Mouse (Mus musculus) stomach, postnatal 0 days (tissue): ENCODE results near the gene Arhgef3. TPM values are rescaled to one million over a fixed set of nuclear protein-coding genes. Genes with fewer than 3 reads are reported as not detected.

Source experiments
- ATAC-seq: fragments of 200-750 bp; cut with Nextera tagmentation; 2 replicates; pipeline ENCODE4 v1.8.0; 2017; ENCODE audit not compliant: low FRiP score, low TSS enrichment
- DNase-seq: peaks from one replicate; pipeline ENCODE4 v3.0.0-alpha.2; 2016; ENCODE audit warnings: low spot score
- H3K27ac ChIP-seq: fragments of 300-500 bp; sonication (generic); replicated peaks from 2 replicates; pipeline ENCODE4 v1.5.1; 2014; ENCODE audit warnings: mild to moderate bottlenecking, control low read depth
- H3K27me3 ChIP-seq: fragments of 300-500 bp; sonication (generic); 2 replicates; pipeline ENCODE4 v1.6.1; 2014; ENCODE audit warnings: low read length; ENCODE audit not compliant: control insufficient read depth, insufficient read depth
- H3K36me3 ChIP-seq: fragments of 300-500 bp; sonication (generic); 2 replicates; pipeline ENCODE4 v1.6.1; 2014; ENCODE audit warnings: low read length, mixed read lengths; ENCODE audit not compliant: control insufficient read depth, insufficient read depth
- H3K4me1 ChIP-seq: fragments of 300-500 bp; sonication (generic); replicated peaks from 2 replicates; pipeline ENCODE4 v1.6.1; 2014; ENCODE audit warnings: antibody characterized with exemption; ENCODE audit not compliant: control insufficient read depth, insufficient read depth
- H3K4me2 ChIP-seq: fragments of 300-500 bp; sonication (generic); replicated peaks from 2 replicates; pipeline ENCODE4 v1.6.1; 2014; ENCODE audit warnings: low read depth, mild to moderate bottlenecking, control low read depth, moderate library complexity
- H3K4me3 ChIP-seq: fragments of 300-500 bp; sonication (generic); 2 replicates; pipeline ENCODE4 v1.5.1; 2014; ENCODE audit warnings: low read depth, low read length, control low read depth
- H3K9ac ChIP-seq: fragments of 300-500 bp; sonication (generic); 2 replicates; pipeline ENCODE4 v1.6.1; 2014; ENCODE audit warnings: mild to moderate bottlenecking, low read length, control low read depth, mixed read lengths
- H3K9me3 ChIP-seq: fragments of 300-500 bp; sonication (generic); 2 replicates; pipeline ENCODE4 v1.6.1; 2016; ENCODE audit warnings: low read length; ENCODE audit not compliant: control insufficient read depth
- CTCF ChIP-seq: IDR thresholded peaks from 2 replicates; pipeline ENCODE4 v1.5.1; 2016; ENCODE audit warnings: antibody characterized with exemption, low read depth, mild to moderate bottlenecking, moderate library complexity
- EP300 ChIP-seq: optimal IDR thresholded peaks from 2 replicates; pipeline ENCODE3; 2016; ENCODE audit warnings: antibody characterized with exemption
- WGBS: fragments of 180-500 bp; shearing (Covaris S2); extraction: QIAGEN DNeasy Blood & Tissue Kit; methylation state at CpG from one replicate; pipeline ENCODE4 v1.1.7; 2014; 5-methylcytosine and 5-hydroxymethylcytosine counted together
- polyA plus RNA-seq: library from polyadenylated mRNA; unstranded; fragments of >200 nt; fragmentation: Nextera tagmentation; extraction: Ambion mirVana; gene quantifications from 2 replicates; pipeline ENCODE4 v1.2.1, GENCODE M21; 2015

Gene Arhgef3
- polyA plus RNA-seq, 1 experiment from 2014 or later, result 13.1 TPM

DNA sequence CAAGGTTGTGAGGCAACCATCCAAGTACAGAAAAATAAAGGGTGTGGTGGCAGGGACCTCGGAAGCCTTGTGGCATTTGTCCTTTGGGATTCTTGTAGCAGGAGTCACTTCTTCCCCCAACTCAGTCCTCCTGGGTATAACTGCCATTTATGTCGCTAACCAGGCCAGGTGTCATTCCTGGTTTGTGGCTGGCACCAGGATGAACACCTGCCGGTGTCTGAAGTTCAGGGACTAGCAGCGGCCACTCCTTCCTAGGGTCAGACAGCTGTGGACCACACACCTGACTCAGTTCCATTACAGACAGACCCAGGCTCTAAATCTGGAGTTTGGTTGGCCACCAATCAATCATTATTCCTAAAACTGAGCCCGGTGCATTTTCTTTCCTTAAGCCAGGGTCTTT lies 258.8 kb downstream of the Arhgef3 start:
- Histone ChIP-seq H3K9ac (no peak overlapping the region), H3K4me1 (no peaks in the 10 kb centered on the region), H3K4me3 (no peak overlapping the region), H3K36me3 (no peaks in the 10 kb centered on the region), H3K9me3 (no peaks in the 10 kb centered on the region), H3K27ac (no peak overlapping the region), H3K4me2 (no peak overlapping the region), H3K27me3 (no peaks in the 10 kb centered on the region)
- 78% methylated on average over 5 of the region's 5 CpGs for WGBS
- ATAC-seq (no peak), DNase-seq (no peak)
- no peak for TF ChIP-seq CTCF
- TF ChIP-seq EP300, result no peak

- Histone ChIP-seq H3K27me3 (no peaks in the 10 kb centered on the region), H3K4me2 (no peak overlapping the region), H3K9me3 (no peaks in the 10 kb centered on the region), H3K27ac (0 out of 2 replicates have a peak overlapping the region, but pooled peaks have one; percentile 61), H3K9ac (no peak overlapping the region), H3K4me3 (no peak overlapping the region), H3K4me1 (no peaks in the 10 kb centered on the region), H3K36me3 (no peaks in the 10 kb centered on the region)
- 37% methylated on average over 5 of the region's 5 CpGs for WGBS
- TF ChIP-seq CTCF (no peak), EP300 (no peak)
- ATAC-seq, result peak; percentile 81
- peak; percentile 25 for DNase-seq
These were observed 261.5 kb downstream of the Arhgef3 start for GRCm38 (mm10) chr14:27376115-27376648.

- Histone ChIP-seq H3K9me3 (no peaks in the 10 kb centered on the region), H3K4me1 (no peaks in the 10 kb centered on the region), H3K27me3 (no peaks in the 10 kb centered on the region), H3K4me3 (no peak overlapping the region), H3K27ac (no peak overlapping the region), H3K4me2 (no peak overlapping the region), H3K9ac (no peak overlapping the region), H3K36me3 (no peaks in the 10 kb centered on the region)
- TF ChIP-seq EP300 (no peak), CTCF (no peak)
- DNase-seq (no peak), ATAC-seq (no peak)
- WGBS, result 95% methylated on average over 7 of the region's 7 CpGs
These were observed 264.0 kb downstream of the Arhgef3 start for GRCm38 (mm10) chr14:27378669-27379068.

DNA sequence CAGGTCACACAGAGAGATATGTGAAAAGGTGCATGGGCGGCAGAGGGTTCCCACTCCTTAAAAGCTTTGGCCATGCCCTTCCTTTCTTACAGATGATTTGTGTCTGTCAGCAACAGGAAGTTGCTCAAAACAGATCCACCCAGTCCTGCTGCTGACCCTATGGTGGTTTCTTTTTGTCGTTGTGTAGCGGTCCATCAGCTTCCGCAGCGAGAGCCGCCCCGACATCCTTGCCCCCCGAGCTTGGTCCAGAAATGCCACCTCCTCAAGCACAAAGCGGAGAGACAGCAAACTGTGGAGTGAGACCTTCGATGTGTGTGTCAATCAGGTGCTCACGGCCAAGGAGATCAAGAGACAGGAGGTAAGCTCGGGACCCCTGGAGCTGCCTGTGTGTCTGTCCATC lies 264.7 kb downstream of the Arhgef3 start:
- H3K4me2 ChIP-seq, result no peak overlapping the region
- 78% methylated on average over 12 of the region's 12 CpGs for WGBS
- DNase-seq, result no peak
- no peak overlapping the region for H3K9ac ChIP-seq
- no peaks in the 10 kb centered on the region for H3K36me3 ChIP-seq
- no peak for TF ChIP-seq CTCF
- H3K9me3 ChIP-seq, result no peaks in the 10 kb centered on the region
- H3K4me3 ChIP-seq, result no peak overlapping the region
- H3K27me3 ChIP-seq, result no peaks in the 10 kb centered on the region
- ATAC-seq, result no peak
- H3K27ac ChIP-seq, result no peak overlapping the region
- no peaks in the 10 kb centered on the region for H3K4me1 ChIP-seq

DNA sequence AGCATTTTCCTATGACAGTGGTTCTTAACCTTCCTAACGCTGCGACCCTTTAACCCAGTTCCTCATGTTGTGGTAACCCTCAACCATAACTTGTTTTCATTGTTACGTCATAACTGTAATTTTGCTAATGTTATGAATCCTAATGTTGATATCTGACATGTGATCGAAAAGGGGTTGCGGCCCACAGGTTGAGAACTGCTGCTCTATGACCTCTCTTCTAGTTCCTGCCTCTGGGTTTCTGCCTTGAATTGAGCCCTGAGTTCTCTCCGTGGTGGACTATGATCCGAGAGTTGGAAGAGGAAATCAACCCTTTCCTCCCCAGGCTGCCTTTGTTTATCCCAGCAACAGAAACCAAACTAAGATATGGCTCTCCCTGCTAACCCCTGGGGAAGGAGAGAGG lies 266.8 kb downstream of the Arhgef3 start:
- DNase-seq, result no peak
- Histone ChIP-seq H3K4me3 (no peak overlapping the region), H3K4me1 (no peaks in the 10 kb centered on the region), H3K36me3 (no peaks in the 10 kb centered on the region), H3K27ac (no peak overlapping the region), H3K9ac (no peak overlapping the region), H3K4me2 (no peak overlapping the region), H3K9me3 (no peaks in the 10 kb centered on the region), H3K27me3 (no peaks in the 10 kb centered on the region)
- 78% methylated on average over 7 of the region's 7 CpGs for WGBS
- no peak for ATAC-seq
- TF ChIP-seq EP300 (no peak), CTCF (no peak)

DNA sequence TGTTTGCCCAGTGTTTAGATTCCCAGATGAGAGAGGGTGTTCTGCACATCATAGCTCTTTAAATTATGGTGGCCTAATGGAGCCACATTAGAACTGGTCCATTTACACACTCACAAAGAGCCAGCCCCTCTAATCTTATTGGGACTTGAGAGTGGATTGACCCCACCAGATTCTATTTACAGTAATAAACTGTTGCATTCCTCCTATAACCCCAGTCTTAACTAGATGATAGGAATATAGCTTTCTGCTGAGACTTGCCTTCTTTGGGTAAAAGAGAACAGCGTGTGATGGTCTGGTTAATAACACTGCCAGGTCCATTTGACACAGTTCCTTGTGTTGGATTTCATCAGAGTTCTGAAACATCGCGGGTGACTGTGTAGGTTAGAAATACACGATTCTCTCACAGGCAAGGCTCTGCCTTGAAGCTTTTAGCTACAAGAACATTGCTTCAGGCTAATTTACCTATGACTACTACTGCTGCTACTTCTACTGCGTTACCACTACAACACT lies 268.7 kb downstream of the Arhgef3 start:
- ATAC-seq (peak; percentile 70; the same call in 1 of the 2 replicates), DNase-seq (no peak)
- no peaks in the 10 kb centered on the region for H3K9me3 ChIP-seq
- no peak overlapping the region for H3K9ac ChIP-seq
- H3K4me3 ChIP-seq, result no peak overlapping the region
- peak overlapping the region; percentile 2; the same call in 1 of the 2 replicates for H3K27ac ChIP-seq
- no peaks in the 10 kb centered on the region for H3K27me3 ChIP-seq
- 47% methylated on average over 5 of the region's 5 CpGs for WGBS
- H3K36me3 ChIP-seq, result no peaks in the 10 kb centered on the region
- TF ChIP-seq EP300, result no peak
- no peak overlapping the region for H3K4me2 ChIP-seq
- no peaks in the 10 kb centered on the region for H3K4me1 ChIP-seq
